Mouse (Mus musculus) cerebellum, adult 9-11 months (tissue): Measurements from ENCODE around the gene Reck.

Source experiments
- DNase-seq: peaks from one replicate; pipeline ENCODE4 v3.0.0; 2022

The Reck gene

DNA sequence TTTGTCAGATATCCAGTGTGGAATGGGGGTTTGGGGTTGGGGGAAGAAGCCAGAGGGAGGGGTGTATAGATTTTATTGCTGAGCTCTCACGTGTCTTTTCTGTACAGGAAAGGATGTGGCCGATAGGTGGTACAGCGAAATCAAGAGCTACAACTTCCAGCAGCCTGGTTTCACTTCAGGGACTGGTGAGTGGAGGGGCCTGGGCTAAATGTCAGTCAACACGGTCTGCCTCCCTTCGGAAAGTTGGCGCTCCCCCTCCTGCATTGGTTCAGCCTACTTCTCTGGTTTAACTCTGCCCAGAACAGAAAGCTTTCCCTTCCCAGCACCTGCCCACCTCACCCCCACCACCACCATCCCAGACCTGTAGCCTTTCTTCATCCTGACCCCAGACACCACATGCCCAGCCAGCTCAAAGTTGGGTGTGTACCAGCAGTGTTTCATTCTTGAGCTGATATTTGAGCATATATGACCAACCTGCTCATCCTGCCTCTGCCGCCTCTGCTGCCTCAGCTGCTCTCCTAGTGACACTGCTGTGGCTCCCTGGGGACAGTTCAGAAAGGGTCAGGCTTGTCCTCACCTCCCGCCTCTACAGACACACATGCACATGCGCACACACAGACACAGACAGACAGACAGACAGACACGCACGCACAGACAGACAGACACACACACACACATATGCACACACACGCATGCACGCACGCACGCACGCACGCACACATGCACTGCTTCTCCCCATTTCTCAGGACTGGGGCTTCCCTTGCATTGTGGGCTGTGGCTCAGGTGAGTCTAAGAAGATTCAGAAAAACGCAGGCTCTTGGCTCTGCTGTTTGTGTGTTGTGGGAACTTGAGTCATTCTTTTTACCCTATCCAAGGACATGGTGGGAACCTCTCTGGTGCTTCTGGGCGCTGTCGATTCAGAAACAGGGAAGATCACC lies 95.3 kb downstream of the Reck start:
- no peak for DNase-seq

- no peak for DNase-seq
Measured at GRCm38 (mm10) chr4:43971541-43972136, 96.3 kb downstream of the Reck start.

DNA sequence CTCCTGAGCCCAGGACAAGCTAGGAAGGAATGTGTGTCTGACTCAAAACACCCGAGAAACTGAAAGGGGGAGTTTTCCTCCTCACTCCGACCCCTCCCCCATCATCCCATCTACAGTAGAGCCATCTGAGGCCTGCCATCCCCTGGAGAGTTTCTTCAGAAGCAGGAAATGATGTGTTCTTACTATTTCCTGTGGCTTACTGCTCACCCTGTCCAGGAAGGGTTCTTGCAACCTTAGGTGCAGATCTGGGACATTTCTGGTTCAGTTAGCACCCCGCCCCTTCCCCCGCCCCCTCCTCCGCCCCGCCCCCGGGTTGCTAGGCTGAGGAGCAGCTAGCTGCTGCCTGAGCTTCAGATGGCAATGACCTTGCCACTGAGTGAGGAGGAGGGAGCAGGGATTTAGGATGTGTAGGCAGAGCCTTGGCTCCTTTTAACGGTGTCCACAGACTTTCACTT lies 96.8 kb downstream of the Reck start:
- no peak for DNase-seq

DNA sequence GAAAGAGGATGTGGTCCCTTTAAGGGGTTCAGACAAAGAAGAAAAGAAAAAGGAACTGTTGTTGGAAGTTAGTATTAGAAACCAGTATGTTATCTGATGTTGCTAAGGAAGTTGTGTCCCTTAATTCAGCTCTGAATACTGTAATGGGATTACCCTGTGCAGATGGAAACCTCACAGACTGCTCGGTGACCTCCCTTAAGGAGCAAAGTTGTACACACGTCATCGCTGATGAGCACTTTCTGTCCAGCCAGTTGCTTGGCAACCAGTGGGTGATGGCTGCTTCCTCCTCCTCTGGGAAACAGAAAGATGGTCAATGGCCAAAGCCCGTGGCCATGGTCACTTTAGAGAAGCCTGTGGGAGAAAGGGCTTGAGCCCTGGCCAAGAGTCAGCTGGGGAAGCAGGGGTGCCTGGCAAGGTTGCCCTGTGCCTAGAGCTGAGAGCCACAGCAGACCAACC lies 98.2 kb downstream of the Reck start:
- DNase-seq, result peak; percentile 52

GRCm38 (mm10) chr4:43974914-43975616 lies 99.7 kb downstream of the Reck start:
- DNase-seq, result no peak

GRCm38 (mm10) chr4:43976223-43976740 lies 101.0 kb downstream of the Reck start:
- no peak for DNase-seq

DNA sequence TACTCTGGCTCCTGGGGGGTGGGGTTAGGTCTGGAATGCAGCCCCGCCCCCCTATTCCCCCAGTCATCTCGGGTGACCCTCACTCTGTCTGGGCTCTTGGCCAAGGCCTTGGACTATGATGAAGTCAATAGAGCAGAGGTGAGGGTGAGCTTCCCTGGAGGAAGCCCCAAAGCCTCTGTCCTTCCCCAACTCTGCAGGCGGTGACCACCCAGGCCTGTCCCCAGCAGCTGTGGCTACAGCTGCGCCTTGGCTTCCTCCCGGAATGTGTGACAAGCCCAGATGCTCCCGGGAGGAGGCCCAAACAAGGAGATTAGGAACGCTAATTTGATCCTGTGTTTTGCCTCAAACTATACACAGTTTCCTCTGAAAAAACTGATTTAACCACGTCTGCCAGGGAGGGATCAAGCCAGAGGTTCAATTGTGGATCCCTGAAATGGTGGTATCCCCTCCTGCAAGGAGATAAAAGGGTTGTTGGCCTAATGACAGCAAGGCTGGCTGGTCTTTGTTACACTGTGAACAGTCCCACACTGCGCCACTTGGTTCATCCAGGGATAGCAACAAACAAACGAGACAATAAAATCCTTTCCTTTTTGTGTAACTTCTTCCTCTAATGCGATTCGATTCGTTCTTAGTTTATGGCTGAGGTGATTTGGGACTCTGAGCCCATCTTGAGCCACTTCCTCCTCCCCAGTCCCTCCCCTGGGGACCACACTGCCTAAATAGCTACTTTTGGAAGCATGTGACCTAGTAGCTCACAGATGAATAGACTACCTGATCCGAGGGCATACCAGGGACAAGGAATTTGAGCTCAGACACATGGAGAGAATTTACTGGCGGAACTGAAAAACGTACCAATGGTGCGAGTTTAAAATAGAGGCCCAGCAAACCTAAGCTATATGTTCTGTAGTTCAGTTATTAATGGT lies 103.5 kb downstream of the Reck start:
- no peak for DNase-seq

DNA sequence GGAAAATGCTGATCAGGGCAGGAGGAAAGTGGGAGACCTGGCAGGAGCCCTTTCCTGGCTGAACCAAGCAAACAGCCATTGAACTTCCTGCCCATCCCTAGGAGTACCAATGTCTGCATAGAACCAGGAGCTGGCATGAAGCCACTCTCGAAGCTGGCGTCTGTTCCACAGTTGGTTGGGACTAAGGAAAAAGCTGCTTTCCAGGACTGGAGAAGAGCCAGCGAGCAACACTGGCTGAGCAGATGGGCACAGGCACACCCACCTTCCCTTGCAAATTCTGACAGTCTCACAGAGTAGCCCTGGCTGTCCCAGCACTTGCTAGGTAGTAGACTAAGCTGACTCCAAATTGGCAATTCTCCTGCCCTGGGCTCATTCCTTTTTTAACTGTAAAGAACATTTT lies 104.4 kb downstream of the Reck start:
- DNase-seq, result peak; percentile 82

- DNase-seq, result no peak
Measured at GRCm38 (mm10) chr4:43980236-43980635, 104.9 kb downstream of the Reck start.

- DNase-seq, result no peak
Measured at GRCm38 (mm10) chr4:43980846-43981245, 105.5 kb downstream of the Reck start.

DNA sequence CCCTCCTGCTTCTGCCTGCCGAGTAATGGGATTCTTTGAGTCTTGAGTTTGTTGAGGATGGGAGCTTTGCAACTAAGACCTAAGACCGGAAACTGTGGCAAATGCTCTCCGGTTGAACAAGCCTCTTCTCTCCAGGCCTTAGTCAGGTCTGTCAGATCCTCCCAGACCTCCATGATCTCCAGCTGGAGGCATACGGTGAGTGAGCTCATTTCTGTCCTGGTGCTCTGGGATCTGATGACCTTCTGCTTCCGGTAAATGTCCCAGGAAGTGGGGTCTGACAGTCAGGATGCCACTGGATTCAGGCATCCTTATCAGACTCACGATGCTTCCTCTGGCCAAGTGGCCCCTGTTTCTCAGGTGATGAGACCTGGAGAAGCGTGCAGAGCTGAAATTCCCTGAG lies 105.9 kb downstream of the Reck start:
- DNase-seq, result no peak

DNA sequence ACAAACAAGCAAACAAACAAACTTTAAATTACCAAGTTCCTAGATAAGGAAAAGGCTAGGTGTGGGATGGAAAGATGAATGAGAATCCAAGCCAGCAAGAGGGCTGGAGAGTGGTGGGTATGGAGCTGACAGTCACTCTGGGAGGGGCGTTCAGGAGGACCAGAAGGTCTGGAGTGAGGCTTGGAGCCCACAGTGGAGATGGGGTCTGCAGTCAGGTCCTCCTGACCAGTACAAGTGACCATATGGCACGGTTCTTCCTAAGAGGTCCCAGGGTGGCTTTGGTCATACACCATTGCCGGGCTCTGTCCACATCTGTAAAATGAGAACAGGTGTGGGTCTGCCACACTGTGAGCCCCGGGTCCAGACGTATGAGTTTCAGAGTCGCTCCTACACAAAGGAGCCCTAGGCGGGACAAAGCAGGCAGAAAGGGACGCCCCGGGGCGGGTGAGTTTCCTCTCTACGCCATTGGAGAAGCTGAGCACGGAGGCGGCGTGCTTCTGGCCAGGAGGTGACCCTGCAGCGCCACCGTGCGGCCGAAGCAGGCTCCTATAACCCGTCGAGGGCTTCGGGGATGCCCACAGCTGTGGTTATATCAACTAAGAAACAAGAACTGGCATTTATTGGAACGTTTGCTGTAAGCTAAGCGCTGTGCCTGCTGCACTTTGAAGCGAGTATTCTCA lies 106.9 kb downstream of the Reck start:
- DNase-seq, result peak; percentile 72

GRCm38 (mm10) chr4:43983181-43983580 lies 107.9 kb downstream of the Reck start, which contains the start of gene Ccin:
Gene Ccin (plus strand): TSS chr4:43983483.
- DNase-seq, result no peak

GRCm38 (mm10) chr4:43983756-43984155 lies 108.4 kb downstream of the Reck start:
- DNase-seq, result no peak

GRCm38 (mm10) chr4:43984326-43984725 lies 109.0 kb downstream of the Reck start:
- DNase-seq, result no peak

GRCm38 (mm10) chr4:43988976-43989375 lies 113.6 kb downstream of the Reck start:
- DNase-seq, result no peak

- no peak for DNase-seq
Measured at GRCm38 (mm10) chr4:43993072-43993471, 117.7 kb downstream of the Reck start.

DNA sequence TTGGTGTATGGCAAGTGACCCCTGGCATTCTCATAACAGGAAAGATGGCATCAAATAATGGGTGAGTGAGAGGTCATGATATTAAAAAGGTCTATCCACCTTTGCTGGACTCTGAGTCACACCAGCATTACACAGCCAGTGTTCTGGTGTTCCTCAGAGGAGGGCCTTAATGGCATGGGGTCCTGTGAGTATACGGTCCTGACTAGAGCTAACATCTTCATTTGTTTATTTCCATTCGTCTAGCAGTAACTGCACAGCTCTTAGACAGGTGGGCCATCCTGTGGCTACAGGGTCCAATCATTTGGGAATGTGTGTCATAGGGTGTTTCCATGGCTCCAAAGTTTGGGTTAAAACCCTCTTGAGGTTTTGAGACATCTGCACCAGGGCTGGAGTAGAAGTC lies 119.0 kb downstream of the Reck start:
- no peak for DNase-seq
